Mouse (Mus musculus): ENCODE data around the gene Homer2. TPM values are rescaled to one million over a fixed set of nuclear protein-coding genes. Genes with fewer than 3 reads are reported as not detected.

Homer2 gene
- polyA plus RNA-seq, 1 experiment, result 4.4 TPM

DNA sequence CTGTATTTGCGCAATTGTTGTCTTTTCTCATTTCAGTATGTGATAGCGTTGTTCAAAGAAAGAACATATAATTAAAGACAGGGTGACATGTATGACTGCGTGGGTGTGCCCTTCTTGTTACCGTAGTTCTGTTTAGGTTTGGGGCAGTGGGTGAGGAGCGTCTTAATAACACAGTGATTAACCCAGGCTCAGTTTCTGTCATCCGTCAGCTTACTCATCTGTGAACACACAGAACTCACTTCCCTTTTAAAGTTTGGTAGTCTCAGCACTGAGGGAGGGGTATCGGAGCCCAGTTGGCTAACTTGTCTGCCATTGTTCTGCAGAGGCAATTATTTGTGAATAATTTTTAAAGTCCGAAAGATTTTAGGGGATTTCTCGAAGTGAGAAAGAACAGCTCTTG lies 20.4 kb upstream of the Homer2 start:
- H3K4me1 ChIP-seq, result peaks cover 62% of the 10 kb centered on the region
- no peaks in the 10 kb centered on the region for H3K27me3 ChIP-seq (replicated peaks)

GRCm38 (mm10) chr7:81726728-81727005 lies 19.3 kb upstream of the Homer2 start:
- peaks cover 73% of the 10 kb centered on the region for H3K4me1 ChIP-seq
- TF ChIP-seq GATA1 (IDR thresholded peaks at IDR 0.05; ENCODE audit: borderline replicate concordance, low read length), result no peak
- TF ChIP-seq FLI1 (IDR thresholded peaks at IDR 0.05; ENCODE audit: low read length), result no peak
- no peaks in the 10 kb centered on the region for H3K36me3 ChIP-seq (replicated peaks; ENCODE audit: low read length)
- H3K4me3 ChIP-seq (replicated peaks), result peak overlapping the region; percentile 88
- no peaks in the 10 kb centered on the region for H3K27me3 ChIP-seq (replicated peaks)
- H3K9me3 ChIP-seq, result no peaks in the 10 kb centered on the region

More for the DNA sequence above, 20.4 kb upstream of the Homer2 start:
- Histone ChIP-seq H3K4me3 (replicated peaks) (no peak overlapping the region), H3K36me3 (replicated peaks; ENCODE audit: low read length) (no peaks in the 10 kb centered on the region), H3K9me3 (no peaks in the 10 kb centered on the region)
- TF ChIP-seq GATA1 (IDR thresholded peaks at IDR 0.05; ENCODE audit: borderline replicate concordance, low read length), result no peak
- no peak for TF ChIP-seq FLI1 (IDR thresholded peaks at IDR 0.05; ENCODE audit: low read length)

- Histone ChIP-seq H3K4me1 (peaks cover 78% of the 10 kb centered on the region), H3K27me3 (replicated peaks) (no peaks in the 10 kb centered on the region), H3K9me3 (no peaks in the 10 kb centered on the region), H3K36me3 (replicated peaks; ENCODE audit: low read length) (no peaks in the 10 kb centered on the region), H3K4me3 (replicated peaks) (peak overlapping the region; percentile 88)
- TF ChIP-seq FLI1 (IDR thresholded peaks at IDR 0.05; ENCODE audit: low read length), result no peak
- no peak for TF ChIP-seq GATA1 (IDR thresholded peaks at IDR 0.05; ENCODE audit: borderline replicate concordance, low read length)
Observed at GRCm38 (mm10) chr7:81725986-81726727, 18.8 kb upstream of the Homer2 start.

- Histone ChIP-seq H3K9me3 (no peaks in the 10 kb centered on the region), H3K4me1 (peaks cover 79% of the 10 kb centered on the region), H3K4me3 (replicated peaks) (no peak overlapping the region), H3K27me3 (replicated peaks) (no peaks in the 10 kb centered on the region), H3K36me3 (replicated peaks; ENCODE audit: low read length) (no peaks in the 10 kb centered on the region)
- TF ChIP-seq GATA1 (IDR thresholded peaks at IDR 0.05; ENCODE audit: borderline replicate concordance, low read length), result no peak
- no peak for TF ChIP-seq FLI1 (IDR thresholded peaks at IDR 0.05; ENCODE audit: low read length)
Observed at GRCm38 (mm10) chr7:81723851-81724250, 16.5 kb upstream of the Homer2 start.

DNA sequence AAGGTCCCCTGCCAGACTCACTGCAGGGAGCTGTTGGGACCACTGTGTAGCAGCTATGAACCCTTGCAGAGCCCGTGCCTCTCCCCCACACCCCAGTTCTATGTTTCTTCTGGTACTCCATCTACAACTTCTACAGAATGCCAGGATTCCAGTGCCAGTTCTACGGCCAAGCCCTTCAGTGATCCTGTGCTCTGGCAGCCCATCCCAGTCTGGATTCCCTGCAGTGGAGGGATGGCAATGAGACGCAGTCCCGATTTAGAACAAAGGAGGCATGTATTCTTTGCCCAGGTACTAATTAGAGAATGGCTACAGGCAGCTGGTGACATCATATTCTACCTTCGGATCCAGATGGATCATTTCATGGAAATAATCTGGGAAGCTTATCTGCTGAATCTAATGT lies 13.9 kb upstream of the Homer2 start:
- peaks cover 69% of the 10 kb centered on the region for H3K4me1 ChIP-seq
- no peak for TF ChIP-seq FLI1 (IDR thresholded peaks at IDR 0.05; ENCODE audit: low read length)
- no peak for TF ChIP-seq GATA1 (IDR thresholded peaks at IDR 0.05; ENCODE audit: borderline replicate concordance, low read length)

DNA sequence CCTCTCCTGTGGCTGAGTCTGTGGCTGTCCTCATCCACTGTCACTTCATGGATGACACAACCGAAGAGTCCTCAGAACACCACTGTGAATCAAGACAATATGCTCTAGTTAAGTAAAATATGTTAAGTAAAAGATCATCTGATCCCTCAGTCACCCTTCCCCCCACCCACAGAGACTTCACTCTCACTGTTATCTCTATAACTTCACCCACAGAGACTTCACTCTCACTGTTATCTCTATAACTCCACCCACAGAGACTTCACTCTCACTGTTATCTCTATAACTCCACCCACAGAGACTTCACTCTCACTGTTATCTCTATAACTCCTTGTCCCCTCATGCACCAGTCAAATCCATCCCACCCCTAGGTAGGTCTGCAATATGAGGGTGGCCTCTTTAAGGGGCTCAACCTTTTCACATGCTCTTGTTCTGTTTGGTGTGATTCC lies 11.9 kb upstream of the Homer2 start:
- Histone ChIP-seq H3K4me1 (peaks cover 61% of the 10 kb centered on the region), H3K4me3 (replicated peaks) (peak overlapping the region; percentile 66), H3K9me3 (no peaks in the 10 kb centered on the region), H3K27me3 (replicated peaks) (peaks cover 3% of the 10 kb centered on the region), H3K36me3 (replicated peaks; ENCODE audit: low read length) (no peaks in the 10 kb centered on the region)
- TF ChIP-seq FLI1 (IDR thresholded peaks at IDR 0.05; ENCODE audit: low read length) (no peak), GATA1 (IDR thresholded peaks at IDR 0.05; ENCODE audit: borderline replicate concordance, low read length) (no peak)

More for the DNA sequence above, 13.9 kb upstream of the Homer2 start:
- Histone ChIP-seq H3K27me3 (replicated peaks) (no peaks in the 10 kb centered on the region), H3K9me3 (no peaks in the 10 kb centered on the region), H3K4me3 (replicated peaks) (no peak overlapping the region), H3K36me3 (replicated peaks; ENCODE audit: low read length) (no peaks in the 10 kb centered on the region)

DNA sequence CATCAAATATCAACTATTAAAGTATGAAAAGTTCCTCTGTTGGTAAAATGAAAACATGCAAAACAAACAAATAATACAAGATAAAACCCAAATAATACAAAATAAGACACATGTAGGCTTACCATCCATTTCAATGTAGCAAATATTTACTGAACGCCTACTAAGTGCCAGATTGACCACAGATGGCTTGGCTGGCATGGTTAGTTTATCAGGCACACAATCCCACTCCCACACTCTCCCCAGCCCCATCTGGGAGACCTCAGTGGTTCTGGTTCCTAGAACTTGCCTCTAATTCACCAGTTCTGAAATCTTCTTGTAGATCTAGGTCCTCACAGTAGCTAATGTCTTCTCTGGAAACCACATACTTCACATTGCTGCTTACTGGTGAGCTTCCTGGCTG lies 11.3 kb upstream of the Homer2 start:
- H3K4me3 ChIP-seq (replicated peaks), result no peak overlapping the region
- H3K4me1 ChIP-seq, result peaks cover 60% of the 10 kb centered on the region
- TF ChIP-seq FLI1 (IDR thresholded peaks at IDR 0.05; ENCODE audit: low read length) (no peak), GATA1 (IDR thresholded peaks at IDR 0.05; ENCODE audit: borderline replicate concordance, low read length) (no peak)
- H3K9me3 ChIP-seq, result no peaks in the 10 kb centered on the region
- H3K27me3 ChIP-seq (replicated peaks), result peaks cover 3% of the 10 kb centered on the region
- no peaks in the 10 kb centered on the region for H3K36me3 ChIP-seq (replicated peaks; ENCODE audit: low read length)

GRCm38 (mm10) chr7:81710166-81710565 lies 2.8 kb upstream of the Homer2 start:
- no peak for TF ChIP-seq GATA1 (IDR thresholded peaks at IDR 0.05; ENCODE audit: borderline replicate concordance, low read length)
- no peak for TF ChIP-seq FLI1 (IDR thresholded peaks at IDR 0.05; ENCODE audit: low read length)
- H3K4me1 ChIP-seq, result peaks cover 52% of the 10 kb centered on the region
- peaks cover 50% of the 10 kb centered on the region for H3K27me3 ChIP-seq (replicated peaks)
- H3K36me3 ChIP-seq (replicated peaks; ENCODE audit: low read length), result no peaks in the 10 kb centered on the region
- H3K9me3 ChIP-seq, result no peaks in the 10 kb centered on the region
- no peak overlapping the region for H3K4me3 ChIP-seq (replicated peaks)

DNA sequence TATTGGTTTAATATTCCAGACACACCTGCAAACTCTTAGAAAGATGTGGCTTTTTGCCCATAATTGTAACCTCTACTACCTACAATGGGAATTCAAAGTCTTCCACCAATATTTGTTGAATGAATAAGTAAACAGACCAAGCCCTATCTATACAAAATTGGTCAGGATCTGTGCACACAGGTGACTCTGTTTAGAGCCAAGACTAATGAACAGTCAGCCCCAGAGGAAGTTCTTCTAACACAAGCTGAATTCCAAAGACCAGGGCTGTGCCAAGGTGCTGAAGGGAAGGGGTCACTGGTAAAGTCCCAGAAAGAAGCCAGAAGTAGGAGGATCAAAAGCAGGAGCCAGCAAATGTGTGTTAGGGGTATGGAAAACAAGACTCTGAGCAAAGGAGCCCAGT lies 838 bp upstream of the Homer2 start:
- H3K4me1 ChIP-seq, result peaks cover 53% of the 10 kb centered on the region
- H3K36me3 ChIP-seq (replicated peaks; ENCODE audit: low read length), result no peaks in the 10 kb centered on the region
- peaks cover 68% of the 10 kb centered on the region for H3K27me3 ChIP-seq (replicated peaks)
- no peaks in the 10 kb centered on the region for H3K9me3 ChIP-seq
- no peak for TF ChIP-seq GATA1 (IDR thresholded peaks at IDR 0.05; ENCODE audit: borderline replicate concordance, low read length)
- no peak for TF ChIP-seq FLI1 (IDR thresholded peaks at IDR 0.05; ENCODE audit: low read length)
- no peak overlapping the region for H3K4me3 ChIP-seq (replicated peaks)

GRCm38 (mm10) chr7:81706416-81707391 lies 623 bp downstream of the Homer2 start:
- peaks cover 82% of the 10 kb centered on the region for H3K27me3 ChIP-seq (replicated peaks)
- H3K36me3 ChIP-seq (replicated peaks; ENCODE audit: low read length), result no peaks in the 10 kb centered on the region
- peak overlapping the region; percentile 92 for H3K4me3 ChIP-seq (replicated peaks)
- no peak for TF ChIP-seq FLI1 (IDR thresholded peaks at IDR 0.05; ENCODE audit: low read length)
- TF ChIP-seq GATA1 (IDR thresholded peaks at IDR 0.05; ENCODE audit: borderline replicate concordance, low read length), result no peak
- no peaks in the 10 kb centered on the region for H3K9me3 ChIP-seq
- peaks cover 53% of the 10 kb centered on the region for H3K4me1 ChIP-seq

Data from megakaryocyte, embryonic 14.5 days (primary cell).